Mouse (Mus musculus) liver, adult 2 months (tissue): ENCODE results near the gene Cldn3.

ENCODE experiments used
- CTCF ChIP-seq: fragments of 200-500 bp; IDR thresholded peaks from 2 replicates; pipeline ENCODE4 v1.5.1; 2011; ENCODE audit warnings: low read depth, low read length, control low read depth
- POLR2A ChIP-seq: fragments of 200-500 bp; IDR thresholded peaks from 2 replicates; pipeline ENCODE4 v1.6.1; 2011; ENCODE audit warnings: low read length, control low read depth; ENCODE audit not compliant: insufficient read depth; ENCODE audit errors: extremely low read depth

- no peak for TF ChIP-seq CTCF
- TF ChIP-seq POLR2A: no peak
Observed at GRCm38 (mm10) chr5:134951053-134951884, 34.7 kb upstream of the Cldn3 start.
